Mouse (Mus musculus) megakaryocyte, embryonic 14.5 days (primary cell): Measurements from ENCODE around the gene Gramd1a.

ENCODE experiments used
- FLI1 ChIP-seq: IDR thresholded peaks from 2 replicates; pipeline ENCODE4 v1.6.1; 2012; ENCODE audit warnings: low read length, inconsistent platforms, mixed read lengths
- GATA1 ChIP-seq: IDR thresholded peaks from 3 replicates; pipeline ENCODE4 v1.6.1; 2012; ENCODE audit warnings: mixed read lengths, low read length, inconsistent platforms, borderline replicate concordance

DNA sequence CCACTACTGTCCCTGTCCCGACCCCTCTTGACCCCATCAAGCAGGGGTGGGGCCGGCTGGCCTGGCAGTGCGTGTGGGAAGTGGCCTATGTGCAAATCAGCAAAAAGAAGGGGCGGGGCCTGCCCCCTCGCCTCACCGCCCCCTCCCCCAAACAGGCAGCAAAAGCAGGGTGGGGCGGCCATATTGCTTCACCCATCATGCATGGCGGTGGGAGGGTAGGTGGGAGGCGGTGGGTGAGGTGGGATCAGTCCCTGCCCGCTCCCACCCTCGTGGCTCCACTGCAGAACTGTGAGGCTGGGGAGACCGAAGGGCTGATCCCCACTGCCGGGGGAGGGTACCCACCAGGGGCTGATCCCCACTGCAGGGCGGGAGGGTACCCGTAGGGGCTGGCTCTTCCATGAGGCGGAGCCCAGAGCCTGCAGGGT lies 39.0 kb downstream of the Gramd1a start:
- TF ChIP-seq GATA1 = no peak
- no peak for TF ChIP-seq FLI1
